Mouse (Mus musculus): Measurements from ENCODE around the gene Rab3c. TPM values are rescaled to one million over a fixed set of nuclear protein-coding genes. Genes with fewer than 3 reads are reported as not detected.

Rab3c gene
- polyA plus RNA-seq, 2 experiments: 0.03 to 0.31 TPM

DNA sequence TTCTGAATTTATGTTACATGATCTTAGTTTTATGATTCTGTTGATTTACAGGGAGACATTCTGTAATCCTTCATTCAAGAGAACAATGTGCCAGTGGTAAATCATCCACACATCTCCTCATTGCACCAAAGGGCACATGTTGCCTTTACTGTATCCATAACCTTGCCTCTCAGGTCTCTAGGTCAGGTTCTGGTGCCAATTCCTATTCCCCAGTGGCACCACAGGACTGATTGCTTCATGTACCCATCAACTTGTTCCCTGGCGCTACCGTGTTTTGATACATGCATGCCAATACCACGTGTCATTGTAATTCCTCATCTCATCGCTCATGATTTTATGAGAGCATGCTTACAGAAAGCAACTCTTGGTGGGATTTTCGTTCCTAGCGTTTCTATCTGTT, 167.1 kb downstream of the Rab3c start:
- no peak for TF ChIP-seq POLR2A (IDR thresholded peaks at IDR 0.05; ENCODE audit: borderline replicate concordance, extremely low read depth, insufficient read depth, insufficient read length)
- Histone ChIP-seq H3K4me3 (replicated peaks; ENCODE audit: low read length) (no peak overlapping the region), H3K4me1 (ENCODE audit: control insufficient read depth, insufficient read depth, low read length) (no peaks in the 10 kb centered on the region), H3K27me3 (ENCODE audit: control insufficient read depth, insufficient read depth, low read length) (no peaks in the 10 kb centered on the region), H3K27ac (replicated peaks; ENCODE audit: low read depth, low read length) (no peak overlapping the region), H3K9me3 (ENCODE audit: control insufficient read depth, low read length) (no peaks in the 10 kb centered on the region), H3K4me2 (replicated peaks; ENCODE audit: low read depth, low read length, severe bottlenecking) (no peak overlapping the region), H3K9ac (ENCODE audit: low read depth, low read length, severe bottlenecking) (no peak overlapping the region), H3K36me3 (ENCODE audit: control insufficient read depth, insufficient read depth, low read length) (no peaks in the 10 kb centered on the region)
- no peak for ATAC-seq (ENCODE audit: low FRiP score, low read depth)
- DNase-seq (ENCODE audit: low spot score): no peak
- 93% methylated on average over 6 of the region's 6 CpGs for WGBS

DNA sequence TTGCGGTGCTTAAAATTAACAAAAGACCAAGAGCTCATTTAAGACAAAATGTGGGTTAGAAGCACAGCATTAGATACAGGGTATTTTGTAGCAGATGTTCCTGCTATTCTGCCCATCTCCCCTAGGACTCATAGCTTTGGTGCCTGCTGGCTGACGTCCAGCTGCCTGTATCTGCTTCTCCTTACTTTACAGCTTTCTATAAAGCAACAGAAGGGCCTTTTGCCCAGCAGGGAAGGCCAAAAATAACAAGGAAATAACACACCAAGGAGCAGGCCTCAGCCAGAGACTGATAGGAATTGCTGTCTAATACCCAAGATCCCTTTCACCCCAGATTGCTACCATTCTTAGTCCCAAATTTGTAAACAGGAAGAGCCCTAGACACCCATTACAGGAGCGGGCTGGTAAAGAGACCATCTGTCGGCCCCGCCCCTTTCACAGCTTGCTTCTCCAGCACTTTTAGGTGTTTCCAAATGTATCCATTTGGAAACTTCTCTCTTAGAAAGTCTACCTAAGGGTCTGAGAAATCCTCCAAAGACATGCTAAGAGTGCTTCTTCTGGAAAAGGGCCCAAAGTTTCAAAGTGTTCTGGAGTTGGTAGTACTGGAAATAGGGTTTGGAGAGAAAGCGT, 183.3 kb downstream of the Rab3c start:
- 64% methylated on average over 6 of the region's 6 CpGs for WGBS
- no peak for TF ChIP-seq POLR2A (IDR thresholded peaks at IDR 0.05; ENCODE audit: borderline replicate concordance, extremely low read depth, insufficient read depth, insufficient read length)
- H3K4me1 ChIP-seq (ENCODE audit: control insufficient read depth, insufficient read depth, low read length): peaks cover 10% of the 10 kb centered on the region
- H3K4me3 ChIP-seq (replicated peaks; ENCODE audit: low read length): no peak overlapping the region
- no peaks in the 10 kb centered on the region for H3K27me3 ChIP-seq (ENCODE audit: control insufficient read depth, insufficient read depth, low read length)
- ATAC-seq (ENCODE audit: low FRiP score, low read depth): peak; percentile 37; the same call in 1 of the 2 replicates
- no peak overlapping the region for H3K9ac ChIP-seq (ENCODE audit: low read depth, low read length, severe bottlenecking)
- no peaks in the 10 kb centered on the region for H3K9me3 ChIP-seq (ENCODE audit: control insufficient read depth, low read length)
- no peaks in the 10 kb centered on the region for H3K36me3 ChIP-seq (ENCODE audit: control insufficient read depth, insufficient read depth, low read length)
- DNase-seq (ENCODE audit: low spot score): peak; percentile 59
- H3K4me2 ChIP-seq (replicated peaks; ENCODE audit: low read depth, low read length, severe bottlenecking): no peak overlapping the region
- H3K27ac ChIP-seq (replicated peaks; ENCODE audit: low read depth, low read length): no peak overlapping the region

DNA sequence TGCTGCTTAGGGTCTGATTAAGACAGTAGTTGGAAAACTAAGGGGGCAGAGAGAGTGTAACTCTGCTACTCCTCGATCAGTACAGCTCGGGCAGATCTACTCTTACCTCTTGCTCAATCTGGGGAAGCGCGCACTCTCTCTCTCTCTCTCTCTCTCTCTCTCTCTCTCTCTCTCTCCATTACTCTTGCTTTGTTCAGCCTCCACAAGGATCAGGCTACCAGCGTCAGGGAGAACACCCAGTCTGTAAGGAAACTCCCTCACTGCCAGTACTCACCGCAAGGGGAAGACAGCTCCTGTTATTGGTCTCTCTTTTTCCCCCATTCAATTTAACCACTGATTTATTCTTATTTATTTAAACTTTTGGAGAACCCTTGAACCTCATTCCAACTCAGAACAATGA, 185.8 kb downstream of the Rab3c start:
- Histone ChIP-seq H3K4me2 (replicated peaks; ENCODE audit: low read depth, low read length, severe bottlenecking) (no peak overlapping the region), H3K4me3 (replicated peaks; ENCODE audit: low read length) (no peak overlapping the region), H3K27me3 (ENCODE audit: control insufficient read depth, insufficient read depth, low read length) (no peaks in the 10 kb centered on the region), H3K9me3 (ENCODE audit: control insufficient read depth, low read length) (no peaks in the 10 kb centered on the region), H3K36me3 (ENCODE audit: control insufficient read depth, insufficient read depth, low read length) (no peaks in the 10 kb centered on the region), H3K27ac (replicated peaks; ENCODE audit: low read depth, low read length) (no peak overlapping the region), H3K9ac (ENCODE audit: low read depth, low read length, severe bottlenecking) (no peak overlapping the region), H3K4me1 (ENCODE audit: control insufficient read depth, insufficient read depth, low read length) (peaks cover 10% of the 10 kb centered on the region)
- ATAC-seq (ENCODE audit: low FRiP score, low read depth) (0 out of 2 replicates have a peak, but pooled peaks have one; percentile 30), DNase-seq (ENCODE audit: low spot score) (no peak)
- 82% methylated on average over 6 of the region's 6 CpGs for WGBS
- no peak for TF ChIP-seq POLR2A (IDR thresholded peaks at IDR 0.05; ENCODE audit: borderline replicate concordance, extremely low read depth, insufficient read depth, insufficient read length)

DNA sequence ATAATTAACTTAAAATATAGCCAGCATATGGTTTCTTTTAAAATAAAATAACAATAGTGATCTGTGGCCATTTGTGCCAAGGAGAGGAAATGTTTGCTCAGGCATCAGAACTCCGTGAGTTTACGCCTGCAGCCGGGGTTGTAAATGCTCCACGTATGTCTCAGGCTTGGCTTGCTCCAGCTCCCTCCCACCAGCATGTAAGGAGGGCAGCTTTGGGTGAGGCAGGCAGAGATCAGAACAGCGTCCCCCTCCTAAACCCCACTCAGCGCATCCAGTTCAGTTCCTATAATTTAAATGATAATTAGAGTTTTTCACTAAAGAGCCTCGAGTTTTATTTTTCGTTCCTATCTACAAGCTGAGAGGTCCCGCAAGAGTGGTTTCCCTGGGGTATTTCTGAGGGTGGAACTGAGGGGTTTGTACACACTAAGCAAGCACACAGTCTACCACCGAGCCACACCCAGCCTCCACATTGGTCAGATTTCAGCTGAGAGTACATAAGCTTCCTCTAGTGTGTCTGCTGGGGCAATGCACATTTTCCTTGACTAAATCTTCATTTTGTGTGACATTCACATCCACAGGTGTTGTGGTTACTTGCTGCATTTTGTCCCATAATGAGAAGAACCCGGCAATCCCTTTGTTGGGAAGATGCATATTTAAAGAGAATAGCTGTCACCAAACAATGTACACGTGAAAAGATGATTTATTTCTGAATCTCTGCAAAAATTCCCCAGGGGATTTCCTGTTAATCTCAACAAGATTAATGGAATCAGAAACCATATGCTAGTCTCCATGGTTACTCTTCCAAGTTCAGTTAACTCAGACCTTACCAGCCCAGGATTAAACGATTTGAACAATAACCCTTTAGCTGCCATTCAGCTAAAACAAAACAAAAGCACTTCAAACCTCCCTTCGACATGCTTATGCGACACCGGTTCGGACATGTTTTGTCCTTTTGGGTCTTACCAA, 186.8 kb downstream of the Rab3c start:
- Histone ChIP-seq H3K27me3 (ENCODE audit: control insufficient read depth, insufficient read depth, low read length) (no peaks in the 10 kb centered on the region), H3K27ac (replicated peaks; ENCODE audit: low read depth, low read length) (no peak overlapping the region), H3K36me3 (ENCODE audit: control insufficient read depth, insufficient read depth, low read length) (no peaks in the 10 kb centered on the region), H3K9me3 (ENCODE audit: control insufficient read depth, low read length) (no peaks in the 10 kb centered on the region), H3K4me3 (replicated peaks; ENCODE audit: low read length) (no peak overlapping the region), H3K4me1 (ENCODE audit: control insufficient read depth, insufficient read depth, low read length) (peaks cover 10% of the 10 kb centered on the region), H3K4me2 (replicated peaks; ENCODE audit: low read depth, low read length, severe bottlenecking) (no peak overlapping the region), H3K9ac (ENCODE audit: low read depth, low read length, severe bottlenecking) (no peak overlapping the region)
- ATAC-seq (ENCODE audit: low FRiP score, low read depth) (no peak), DNase-seq (ENCODE audit: low spot score) (no peak)
- TF ChIP-seq POLR2A (IDR thresholded peaks at IDR 0.05; ENCODE audit: borderline replicate concordance, extremely low read depth, insufficient read depth, insufficient read length): no peak
- WGBS: 51% methylated on average over 17 of the region's 17 CpGs

DNA sequence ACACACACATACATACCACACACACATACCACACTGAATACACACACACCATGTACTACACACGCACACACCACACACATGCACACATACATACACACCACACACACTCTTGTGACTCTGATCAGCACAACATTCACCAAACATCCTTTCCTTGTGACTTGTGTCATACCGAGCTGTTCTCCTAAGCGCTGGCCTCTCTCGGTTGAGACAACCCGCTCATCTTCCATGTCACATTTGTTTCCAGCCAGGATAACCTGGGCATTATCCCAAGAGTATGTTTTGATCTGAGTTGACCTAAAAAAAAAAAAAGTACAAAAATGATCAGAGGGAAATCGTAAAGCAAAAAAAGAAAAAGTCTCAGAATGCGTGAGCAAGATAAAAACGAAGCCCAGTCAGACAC, 196.8 kb downstream of the Rab3c start:
- ATAC-seq (ENCODE audit: low FRiP score, low read depth): no peak
- H3K9me3 ChIP-seq (ENCODE audit: control insufficient read depth, low read length): no peaks in the 10 kb centered on the region
- no peaks in the 10 kb centered on the region for H3K36me3 ChIP-seq (ENCODE audit: control insufficient read depth, insufficient read depth, low read length)
- H3K27ac ChIP-seq (replicated peaks; ENCODE audit: low read depth, low read length): no peak overlapping the region
- no peaks in the 10 kb centered on the region for H3K4me1 ChIP-seq (ENCODE audit: control insufficient read depth, insufficient read depth, low read length)
- no peak overlapping the region for H3K4me3 ChIP-seq (replicated peaks; ENCODE audit: low read length)
- no peaks in the 10 kb centered on the region for H3K27me3 ChIP-seq (ENCODE audit: control insufficient read depth, insufficient read depth, low read length)
- WGBS: 94% methylated on average over 8 of the region's 8 CpGs
- H3K9ac ChIP-seq (ENCODE audit: low read depth, low read length, severe bottlenecking): no peak overlapping the region
- no peak overlapping the region for H3K4me2 ChIP-seq (replicated peaks; ENCODE audit: low read depth, low read length, severe bottlenecking)
- no peak for TF ChIP-seq POLR2A (IDR thresholded peaks at IDR 0.05; ENCODE audit: borderline replicate concordance, extremely low read depth, insufficient read depth, insufficient read length)
- DNase-seq (ENCODE audit: low spot score): no peak

Measured in limb, embryonic 14.5 days (tissue).